Mouse (Mus musculus): Measurements from ENCODE around the gene Tcte3. TPM values are rescaled to one million over a fixed set of nuclear protein-coding genes. Genes with fewer than 3 reads are reported as not detected.

Tcte3 gene
- polyA plus RNA-seq, 1 experiment = 0.50 TPM

DNA sequence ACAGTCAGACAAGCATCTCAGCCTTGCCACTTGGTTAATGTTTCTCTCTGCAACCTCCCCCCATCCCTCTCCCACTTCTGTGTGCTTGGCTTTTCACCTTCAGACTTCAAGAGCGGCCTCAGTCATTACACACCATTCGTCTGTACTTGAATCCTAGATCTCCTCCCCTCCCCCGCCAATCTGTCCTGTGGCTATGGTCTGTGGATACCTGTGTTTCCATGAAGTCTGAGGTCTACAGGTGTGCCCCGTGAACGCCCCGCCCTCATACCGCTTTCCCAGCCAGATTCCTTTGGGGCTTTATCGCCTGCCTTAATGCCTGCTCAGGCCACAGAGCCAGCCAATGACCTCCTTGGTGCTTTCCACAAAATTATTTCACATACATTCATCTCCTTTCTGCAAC, 33.7 kb upstream of the Tcte3 start:
- no peaks in the 10 kb centered on the region for H3K36me3 ChIP-seq (ENCODE audit: control insufficient read depth, insufficient read depth)
- no peaks in the 10 kb centered on the region for H3K27me3 ChIP-seq (ENCODE audit: control insufficient read depth, insufficient read depth, insufficient read length)
- no peak overlapping the region for H3ac ChIP-seq (ENCODE audit: control insufficient read depth, insufficient read length)
- H3K79me2 ChIP-seq (ENCODE audit: control insufficient read depth, insufficient read depth) = no peaks in the 10 kb centered on the region
- H3K4me3 ChIP-seq = no peak overlapping the region
- TF ChIP-seq TCF12 (IDR thresholded peaks at IDR 0.05; ENCODE audit: insufficient read depth, poor library complexity, severe bottlenecking) (no peak), TCF3 (IDR thresholded peaks at IDR 0.05; ENCODE audit: insufficient read length, low read depth) (no peak), E2F4 (IDR thresholded peaks at IDR 0.05; ENCODE audit: insufficient read depth) (no peak), MAX (IDR thresholded peaks at IDR 0.05; ENCODE audit: low read depth) (no peak), POLR2A (IDR thresholded peaks at IDR 0.05; ENCODE audit: insufficient read length, low read depth) (no peak), MYOG (IDR thresholded peaks at IDR 0.05; ENCODE audit: control insufficient read depth in 1 of 3, insufficient read depth in 1 of 3, insufficient read length in 2 of 3, low read depth in 2 of 3) (no peak), CEBPB (IDR thresholded peaks at IDR 0.05; ENCODE audit: insufficient read depth, poor library complexity, severe bottlenecking) (no peak), SRF (IDR thresholded peaks at IDR 0.05; ENCODE audit: control insufficient read depth, insufficient read length, low read depth) (no peak), REST (IDR thresholded peaks at IDR 0.05; ENCODE audit: insufficient read depth, insufficient read length) (no peak), POLR2AphosphoS2 (IDR thresholded peaks at IDR 0.05; ENCODE audit: insufficient read length, low read depth) (no peak), USF1 (IDR thresholded peaks at IDR 0.05; ENCODE audit: low read depth) (no peak), MYOD1 (IDR thresholded peaks at IDR 0.05; ENCODE audit: control insufficient read depth in 1 of 3, insufficient read length in 2 of 3, low read depth in 2 of 3) (no peak)
- H3K4me2 ChIP-seq (ENCODE audit: low read depth) = no peak overlapping the region

DNA sequence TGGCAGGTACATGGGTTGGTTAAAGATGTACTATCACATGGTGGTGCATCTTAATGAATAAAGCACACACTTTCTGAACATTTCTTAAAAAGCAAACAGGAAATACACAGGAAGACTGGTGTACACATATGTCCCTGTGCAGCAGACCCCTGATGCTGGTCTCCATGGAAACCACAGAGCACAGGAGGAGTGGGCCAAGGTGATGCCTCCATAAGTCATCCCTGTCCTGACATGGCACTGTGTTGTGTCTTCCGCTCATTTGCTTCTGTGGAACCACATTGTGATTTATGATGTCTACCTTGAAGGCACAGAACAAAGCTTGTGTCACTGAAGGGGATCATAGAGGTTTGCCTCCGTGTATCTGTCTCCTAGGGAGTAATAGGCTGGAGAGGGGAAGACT, 30.9 kb upstream of the Tcte3 start:
- H3K4me3 ChIP-seq = no peak overlapping the region

DNA sequence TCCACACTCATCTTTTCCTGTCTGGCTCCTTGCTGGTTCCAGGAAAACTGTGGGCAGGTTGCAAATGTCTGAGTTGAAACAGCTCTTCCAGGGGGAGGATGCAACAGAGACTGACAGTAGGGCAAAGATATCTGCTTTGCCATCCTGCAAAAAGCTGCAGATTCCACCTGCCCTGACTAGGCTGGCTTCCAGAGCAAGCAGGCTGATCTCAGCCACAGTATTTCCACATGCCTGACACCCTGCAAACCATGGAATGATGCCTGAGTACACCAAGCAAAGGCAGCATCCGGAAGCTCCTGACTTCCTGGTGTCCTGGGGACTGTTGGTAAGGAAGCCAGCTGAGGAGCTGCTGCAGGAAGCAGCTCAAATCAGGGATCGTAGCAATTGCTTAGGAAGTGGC, 27.8 kb upstream of the Tcte3 start:
- no peak overlapping the region for H3ac ChIP-seq (ENCODE audit: control insufficient read depth, insufficient read length)
- no peaks in the 10 kb centered on the region for H3K36me3 ChIP-seq (ENCODE audit: control insufficient read depth, insufficient read depth)
- H3K79me2 ChIP-seq (ENCODE audit: control insufficient read depth, insufficient read depth) = no peaks in the 10 kb centered on the region
- no peak overlapping the region for H3K4me2 ChIP-seq (ENCODE audit: low read depth)
- TF ChIP-seq CEBPB (IDR thresholded peaks at IDR 0.05; ENCODE audit: insufficient read depth, poor library complexity, severe bottlenecking) (no peak), MAX (IDR thresholded peaks at IDR 0.05; ENCODE audit: low read depth) (no peak), MYOD1 (IDR thresholded peaks at IDR 0.05; ENCODE audit: control insufficient read depth in 1 of 3, insufficient read length in 2 of 3, low read depth in 2 of 3) (no peak), TCF3 (IDR thresholded peaks at IDR 0.05; ENCODE audit: insufficient read length, low read depth) (no peak), SRF (IDR thresholded peaks at IDR 0.05; ENCODE audit: control insufficient read depth, insufficient read length, low read depth) (no peak), E2F4 (IDR thresholded peaks at IDR 0.05; ENCODE audit: insufficient read depth) (no peak), REST (IDR thresholded peaks at IDR 0.05; ENCODE audit: insufficient read depth, insufficient read length) (no peak), POLR2A (IDR thresholded peaks at IDR 0.05; ENCODE audit: insufficient read length, low read depth) (no peak), POLR2AphosphoS2 (IDR thresholded peaks at IDR 0.05; ENCODE audit: insufficient read length, low read depth) (no peak), MYOG (IDR thresholded peaks at IDR 0.05; ENCODE audit: control insufficient read depth in 1 of 3, insufficient read depth in 1 of 3, insufficient read length in 2 of 3, low read depth in 2 of 3) (no peak), TCF12 (IDR thresholded peaks at IDR 0.05; ENCODE audit: insufficient read depth, poor library complexity, severe bottlenecking) (no peak), USF1 (IDR thresholded peaks at IDR 0.05; ENCODE audit: low read depth) (no peak)
- H3K4me3 ChIP-seq = no peak overlapping the region
- no peaks in the 10 kb centered on the region for H3K27me3 ChIP-seq (ENCODE audit: control insufficient read depth, insufficient read depth, insufficient read length)

More for the DNA sequence above, 30.9 kb upstream of the Tcte3 start:
- no peaks in the 10 kb centered on the region for H3K79me2 ChIP-seq (ENCODE audit: control insufficient read depth, insufficient read depth)
- H3K36me3 ChIP-seq (ENCODE audit: control insufficient read depth, insufficient read depth) = no peaks in the 10 kb centered on the region
- no peak for TF ChIP-seq SRF (IDR thresholded peaks at IDR 0.05; ENCODE audit: control insufficient read depth, insufficient read length, low read depth)
- TF ChIP-seq POLR2AphosphoS2 (IDR thresholded peaks at IDR 0.05; ENCODE audit: insufficient read length, low read depth) = no peak
- TF ChIP-seq TCF3 (IDR thresholded peaks at IDR 0.05; ENCODE audit: insufficient read length, low read depth) = no peak
- no peaks in the 10 kb centered on the region for H3K27me3 ChIP-seq (ENCODE audit: control insufficient read depth, insufficient read depth, insufficient read length)
- no peak overlapping the region for H3K4me2 ChIP-seq (ENCODE audit: low read depth)
- no peak overlapping the region for H3ac ChIP-seq (ENCODE audit: control insufficient read depth, insufficient read length)

DNA sequence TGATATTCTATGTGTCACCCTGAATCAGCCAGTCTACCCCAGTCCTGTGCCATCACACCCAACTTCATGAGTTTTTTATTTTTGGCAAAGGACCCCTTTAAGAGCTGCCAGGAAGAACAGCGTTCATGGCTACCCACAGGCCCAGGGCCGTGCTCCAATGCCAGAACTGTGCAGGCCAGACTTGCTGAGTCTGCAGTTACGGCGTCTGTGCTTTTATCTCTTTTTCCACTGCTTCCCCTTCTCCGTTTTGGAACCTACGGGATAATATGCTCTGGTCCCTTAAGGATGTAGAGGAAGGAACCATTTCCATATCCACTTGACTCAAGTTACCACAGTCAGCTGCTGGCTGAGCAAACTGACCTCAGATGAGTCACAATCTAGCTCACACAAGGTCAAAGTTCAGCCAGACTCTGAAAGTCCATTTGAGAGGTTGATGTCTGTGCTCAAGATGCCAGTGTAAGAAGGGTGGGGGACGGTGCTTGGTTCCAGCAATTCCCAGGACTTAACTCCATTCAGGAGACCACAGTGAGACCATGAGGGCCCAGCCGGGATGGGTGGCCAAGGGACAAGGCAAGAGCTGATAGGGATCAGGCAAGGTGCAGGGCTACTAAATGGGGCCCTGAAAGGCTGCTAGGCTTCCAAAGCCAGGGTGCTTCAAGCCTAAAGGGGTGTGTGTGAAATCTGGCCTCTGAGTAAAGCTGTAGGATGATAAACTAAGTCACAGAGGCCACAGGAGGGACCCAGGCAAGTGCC, 26.9 kb upstream of the Tcte3 start:
- no peak overlapping the region for H3ac ChIP-seq (ENCODE audit: control insufficient read depth, insufficient read length)
- no peaks in the 10 kb centered on the region for H3K36me3 ChIP-seq (ENCODE audit: control insufficient read depth, insufficient read depth)
- no peaks in the 10 kb centered on the region for H3K27me3 ChIP-seq (ENCODE audit: control insufficient read depth, insufficient read depth, insufficient read length)
- no peaks in the 10 kb centered on the region for H3K79me2 ChIP-seq (ENCODE audit: control insufficient read depth, insufficient read depth)
- no peak overlapping the region for H3K4me3 ChIP-seq
- TF ChIP-seq POLR2AphosphoS2 (IDR thresholded peaks at IDR 0.05; ENCODE audit: insufficient read length, low read depth) = no peak
- TF ChIP-seq MAX (IDR thresholded peaks at IDR 0.05; ENCODE audit: low read depth) = no peak
- TF ChIP-seq SRF (IDR thresholded peaks at IDR 0.05; ENCODE audit: control insufficient read depth, insufficient read length, low read depth) = no peak
- TF ChIP-seq REST (IDR thresholded peaks at IDR 0.05; ENCODE audit: insufficient read depth, insufficient read length) = no peak
- peak in 2 of 3 experiments; percentile 36 to 39 for TF ChIP-seq MYOG (IDR thresholded peaks at IDR 0.05; ENCODE audit: control insufficient read depth in 1 of 3, insufficient read depth in 1 of 3, insufficient read length in 2 of 3, low read depth in 2 of 3)
- TF ChIP-seq CEBPB (IDR thresholded peaks at IDR 0.05; ENCODE audit: insufficient read depth, poor library complexity, severe bottlenecking) = no peak
- TF ChIP-seq POLR2A (IDR thresholded peaks at IDR 0.05; ENCODE audit: insufficient read length, low read depth) = no peak
- TF ChIP-seq MYOD1 (IDR thresholded peaks at IDR 0.05; ENCODE audit: control insufficient read depth in 1 of 3, insufficient read length in 2 of 3, low read depth in 2 of 3) = peak in 2 of 3 experiments; percentile 58 to 61
- peak overlapping the region; percentile 76 for H3K4me2 ChIP-seq (ENCODE audit: low read depth)

DNA sequence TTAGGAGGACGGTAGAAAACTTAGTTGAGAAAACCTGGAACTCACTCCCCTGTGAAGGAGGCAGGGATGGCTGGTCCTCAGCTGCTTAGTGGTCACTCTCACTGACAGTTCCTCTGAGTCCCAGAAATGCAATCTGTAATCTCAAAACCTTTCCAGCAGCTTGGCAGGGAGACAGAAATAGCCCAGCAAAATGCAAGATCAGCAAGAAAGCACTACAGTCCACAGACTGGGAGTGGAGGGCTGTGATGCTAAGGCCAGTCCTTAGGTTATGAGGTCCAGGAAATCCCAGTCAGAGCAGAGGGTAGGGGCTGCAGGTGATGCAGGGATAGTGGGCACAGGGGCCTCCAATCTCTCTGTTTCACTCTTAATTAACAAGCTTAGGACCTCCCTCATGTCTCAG, 25.6 kb upstream of the Tcte3 start:
- no peak for TF ChIP-seq POLR2AphosphoS2 (IDR thresholded peaks at IDR 0.05; ENCODE audit: insufficient read length, low read depth)
- TF ChIP-seq MYOD1 (IDR thresholded peaks at IDR 0.05; ENCODE audit: control insufficient read depth in 1 of 3, insufficient read length in 2 of 3, low read depth in 2 of 3) = peak in 1 of 3 experiments; percentile 20
- Histone ChIP-seq H3K79me2 (ENCODE audit: control insufficient read depth, insufficient read depth) (no peaks in the 10 kb centered on the region), H3ac (ENCODE audit: control insufficient read depth, insufficient read length) (no peak overlapping the region), H3K36me3 (ENCODE audit: control insufficient read depth, insufficient read depth) (no peaks in the 10 kb centered on the region), H3K27me3 (ENCODE audit: control insufficient read depth, insufficient read depth, insufficient read length) (no peaks in the 10 kb centered on the region), H3K4me2 (ENCODE audit: low read depth) (no peak overlapping the region), H3K4me3 (no peak overlapping the region)
